Mouse (Mus musculus) stomach, postnatal 0 days (tissue): ENCODE results near the gene Atpaf1. TPM values are rescaled to one million over a fixed set of nuclear protein-coding genes. Genes with fewer than 3 reads are reported as not detected.

Experiments
- ATAC-seq: fragments of 200-750 bp; cut with Nextera tagmentation; 2 replicates; pipeline ENCODE4 v1.8.0; 2017; ENCODE audit not compliant: low FRiP score, low TSS enrichment
- DNase-seq: peaks from one replicate; pipeline ENCODE4 v3.0.0-alpha.2; 2016; ENCODE audit warnings: low spot score
- H3K27ac ChIP-seq: fragments of 300-500 bp; sonication (generic); replicated peaks from 2 replicates; pipeline ENCODE4 v1.5.1; 2014; ENCODE audit warnings: mild to moderate bottlenecking, control low read depth
- H3K27me3 ChIP-seq: fragments of 300-500 bp; sonication (generic); 2 replicates; pipeline ENCODE4 v1.6.1; 2014; ENCODE audit warnings: low read length; ENCODE audit not compliant: control insufficient read depth, insufficient read depth
- H3K36me3 ChIP-seq: fragments of 300-500 bp; sonication (generic); 2 replicates; pipeline ENCODE4 v1.6.1; 2014; ENCODE audit warnings: low read length, mixed read lengths; ENCODE audit not compliant: control insufficient read depth, insufficient read depth
- H3K4me1 ChIP-seq: fragments of 300-500 bp; sonication (generic); replicated peaks from 2 replicates; pipeline ENCODE4 v1.6.1; 2014; ENCODE audit warnings: antibody characterized with exemption; ENCODE audit not compliant: control insufficient read depth, insufficient read depth
- H3K4me2 ChIP-seq: fragments of 300-500 bp; sonication (generic); replicated peaks from 2 replicates; pipeline ENCODE4 v1.6.1; 2014; ENCODE audit warnings: low read depth, mild to moderate bottlenecking, control low read depth, moderate library complexity
- H3K4me3 ChIP-seq: fragments of 300-500 bp; sonication (generic); 2 replicates; pipeline ENCODE4 v1.5.1; 2014; ENCODE audit warnings: low read depth, low read length, control low read depth
- H3K9ac ChIP-seq: fragments of 300-500 bp; sonication (generic); 2 replicates; pipeline ENCODE4 v1.6.1; 2014; ENCODE audit warnings: mild to moderate bottlenecking, low read length, control low read depth, mixed read lengths
- H3K9me3 ChIP-seq: fragments of 300-500 bp; sonication (generic); 2 replicates; pipeline ENCODE4 v1.6.1; 2016; ENCODE audit warnings: low read length; ENCODE audit not compliant: control insufficient read depth
- CTCF ChIP-seq: IDR thresholded peaks from 2 replicates; pipeline ENCODE4 v1.5.1; 2016; ENCODE audit warnings: antibody characterized with exemption, low read depth, mild to moderate bottlenecking, moderate library complexity
- EP300 ChIP-seq: optimal IDR thresholded peaks from 2 replicates; pipeline ENCODE3; 2016; ENCODE audit warnings: antibody characterized with exemption
- WGBS: fragments of 180-500 bp; shearing (Covaris S2); extraction: QIAGEN DNeasy Blood & Tissue Kit; methylation state at CpG from one replicate; pipeline ENCODE4 v1.1.7; 2014; 5-methylcytosine and 5-hydroxymethylcytosine counted together
- polyA plus RNA-seq: library from polyadenylated mRNA; unstranded; fragments of >200 nt; fragmentation: Nextera tagmentation; extraction: Ambion mirVana; gene quantifications from 2 replicates; pipeline ENCODE4 v1.2.1, GENCODE M21; 2015

The Atpaf1 gene
- polyA plus RNA-seq, 1 experiment from 2014 or later = 30.6 TPM

DNA sequence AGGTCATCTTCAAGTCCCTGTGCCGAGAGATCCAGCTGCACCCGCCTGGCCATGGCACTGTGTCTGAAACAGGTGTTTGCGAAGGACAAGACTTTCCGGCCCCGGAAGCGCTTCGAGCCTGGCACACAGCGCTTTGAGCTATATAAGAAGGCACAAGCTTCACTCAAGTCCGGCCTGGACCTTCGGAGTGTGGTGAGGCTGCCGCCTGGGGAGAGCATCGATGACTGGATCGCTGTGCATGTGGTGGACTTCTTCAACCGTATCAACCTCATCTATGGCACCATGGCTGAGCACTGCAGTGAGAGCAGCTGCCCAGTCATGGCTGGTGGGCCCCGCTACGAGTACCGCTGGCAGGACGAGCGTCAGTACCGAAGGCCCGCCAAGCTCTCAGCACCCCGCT, 46.6 kb downstream of the Atpaf1 start:
- ATAC-seq (no peak), DNase-seq (no peak)
- H3K36me3 ChIP-seq = peaks cover 16% of the 10 kb centered on the region
- H3K27me3 ChIP-seq = no peaks in the 10 kb centered on the region
- H3K9ac ChIP-seq = no peak overlapping the region
- no peaks in the 10 kb centered on the region for H3K9me3 ChIP-seq
- peaks cover 4% of the 10 kb centered on the region; the same call in 1 of the 2 replicates for H3K4me1 ChIP-seq
- no peak overlapping the region for H3K4me3 ChIP-seq
- H3K4me2 ChIP-seq = no peak overlapping the region
- WGBS = 97% methylated on average over 22 of the region's 22 CpGs
- TF ChIP-seq EP300 = no peak
- TF ChIP-seq CTCF = no peak
- no peak overlapping the region for H3K27ac ChIP-seq

DNA sequence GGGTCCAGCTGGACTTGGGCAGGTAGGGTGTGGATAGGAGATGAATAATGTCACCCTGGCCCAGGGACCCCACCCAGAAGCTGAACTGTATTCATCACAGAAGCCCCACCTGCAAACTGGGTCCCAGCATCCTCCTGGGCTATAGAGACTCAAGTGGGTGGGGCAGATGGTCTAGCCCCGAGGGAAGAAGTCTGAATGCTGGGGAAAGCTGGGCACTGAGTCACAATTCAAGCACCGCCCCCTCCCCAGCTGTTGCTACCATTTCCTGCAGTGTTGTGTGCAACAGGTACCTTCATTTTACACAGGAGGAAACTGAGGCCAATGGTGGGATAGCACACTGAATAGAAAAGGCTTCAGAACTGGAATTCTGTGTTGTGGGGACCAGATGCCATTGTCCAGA, 47.4 kb downstream of the Atpaf1 start:
- H3K27ac ChIP-seq = no peak overlapping the region
- H3K36me3 ChIP-seq = peaks cover 16% of the 10 kb centered on the region
- ATAC-seq (no peak), DNase-seq (no peak)
- no peak overlapping the region for H3K4me3 ChIP-seq
- no peaks in the 10 kb centered on the region for H3K9me3 ChIP-seq
- H3K27me3 ChIP-seq = no peaks in the 10 kb centered on the region
- WGBS = 52% methylated on average over 2 of the region's 2 CpGs
- H3K4me1 ChIP-seq = peaks cover 4% of the 10 kb centered on the region; the same call in 1 of the 2 replicates
- no peak overlapping the region for H3K9ac ChIP-seq
- no peak overlapping the region for H3K4me2 ChIP-seq
- TF ChIP-seq EP300 (no peak), CTCF (no peak)

DNA sequence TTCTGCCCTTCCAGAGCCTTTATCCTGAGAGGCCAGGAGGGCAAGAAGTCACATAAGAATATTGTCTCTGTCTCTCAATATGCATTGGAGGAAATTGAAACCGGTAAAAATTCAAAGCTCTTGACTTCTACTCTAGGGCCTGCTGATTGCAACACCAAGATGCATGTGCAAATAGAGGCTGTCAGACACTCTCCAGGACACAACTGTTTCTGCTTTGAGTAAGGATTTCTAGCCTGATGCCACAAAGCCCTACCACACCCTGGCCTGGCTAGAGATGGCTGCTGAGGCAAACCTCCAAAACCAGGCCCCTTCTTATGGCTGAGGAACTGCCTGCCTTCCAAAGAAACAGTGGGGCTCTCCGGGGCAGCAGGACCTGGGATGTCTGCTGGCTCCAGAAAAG, 51.0 kb downstream of the Atpaf1 start:
- H3K27ac ChIP-seq = no peak overlapping the region
- DNase-seq = no peak
- no peak overlapping the region for H3K4me2 ChIP-seq
- H3K9me3 ChIP-seq = no peaks in the 10 kb centered on the region
- H3K4me1 ChIP-seq = no peaks in the 10 kb centered on the region
- no peaks in the 10 kb centered on the region for H3K27me3 ChIP-seq
- H3K9ac ChIP-seq = no peak overlapping the region
- ATAC-seq = no peak
- TF ChIP-seq CTCF (no peak), EP300 (no peak)
- H3K4me3 ChIP-seq = no peak overlapping the region
- peaks cover 16% of the 10 kb centered on the region for H3K36me3 ChIP-seq
- WGBS = 74% methylated on average over 2 of the region's 2 CpGs

DNA sequence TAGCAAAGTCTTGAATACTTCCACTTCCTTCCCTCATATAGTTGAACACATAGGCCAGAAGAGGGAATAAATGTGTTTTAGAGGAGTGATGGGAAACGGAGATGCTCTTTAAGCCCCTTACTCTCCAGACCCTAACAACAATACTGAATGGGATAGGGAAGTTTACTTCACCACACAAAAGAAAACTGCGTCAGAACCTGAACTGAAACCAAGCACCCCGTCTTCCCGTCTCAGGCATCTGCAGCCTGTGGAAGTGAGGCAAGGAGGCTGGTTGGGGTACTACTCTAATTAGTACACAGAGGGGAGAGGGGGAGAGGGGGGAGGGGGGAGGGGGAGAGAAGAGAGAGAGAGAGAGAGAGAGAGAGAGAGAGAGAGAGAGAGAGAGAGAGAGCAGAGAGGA, 53.6 kb downstream of the Atpaf1 start:
- no peak overlapping the region for H3K27ac ChIP-seq
- no peaks in the 10 kb centered on the region for H3K9me3 ChIP-seq
- DNase-seq (no peak), ATAC-seq (no peak)
- H3K9ac ChIP-seq = no peak overlapping the region
- TF ChIP-seq EP300 = no peak
- TF ChIP-seq CTCF = no peak
- H3K4me1 ChIP-seq = no peaks in the 10 kb centered on the region
- H3K4me2 ChIP-seq = peak overlapping the region; percentile 82
- H3K27me3 ChIP-seq = no peaks in the 10 kb centered on the region
- 66% methylated on average over 4 of the region's 4 CpGs for WGBS
- peaks cover 5% of the 10 kb centered on the region for H3K36me3 ChIP-seq
- H3K4me3 ChIP-seq = no peak overlapping the region

DNA sequence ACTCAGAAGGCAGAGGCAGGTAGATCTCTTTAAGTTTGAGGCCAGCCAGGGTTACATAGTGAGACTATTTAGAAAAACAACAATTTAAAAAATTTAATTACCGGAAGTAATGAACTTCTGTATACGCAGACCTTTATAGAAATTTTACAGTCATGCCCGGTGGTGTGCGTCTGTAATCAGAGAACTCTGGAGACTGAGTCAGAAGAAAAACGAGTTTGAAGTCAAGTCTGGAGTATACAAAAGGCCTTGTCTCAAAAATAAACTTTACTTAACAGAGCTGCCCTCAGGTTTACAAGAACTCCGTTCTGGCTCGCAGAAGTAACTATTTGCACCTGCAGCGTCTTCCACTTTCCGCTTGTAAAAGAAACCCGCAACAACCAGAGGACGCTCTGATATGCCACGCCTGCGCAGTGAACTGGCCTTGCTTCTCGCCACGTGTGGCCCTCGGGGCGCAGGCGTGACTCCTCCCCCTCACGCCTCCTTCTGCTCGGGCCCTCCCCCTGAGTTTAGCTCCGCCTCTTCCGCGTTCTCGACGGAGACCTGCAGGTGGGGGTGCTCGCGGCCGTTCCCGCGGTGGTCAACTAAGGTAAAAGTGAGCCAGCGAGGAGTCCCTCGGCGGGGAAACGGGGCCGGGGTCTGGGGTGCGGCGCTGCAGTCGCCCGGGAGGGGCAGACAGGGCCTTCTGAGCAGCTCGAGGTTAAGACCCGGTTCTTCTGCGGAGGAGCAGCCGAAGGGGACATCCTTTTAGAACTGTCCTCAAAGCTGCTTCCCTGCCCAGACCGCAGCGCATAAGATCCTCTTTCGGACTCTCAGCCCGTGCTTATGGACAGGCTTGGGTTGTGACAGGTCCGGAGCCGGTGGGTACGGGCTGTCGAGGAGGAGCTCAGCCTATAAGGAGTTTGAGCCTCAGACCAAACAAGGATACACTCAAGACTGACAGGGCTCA, 54.4 kb downstream of the Atpaf1 start, which contains the start of gene Mknk1:
Gene Mknk1 (plus strand): TSS at position 503 of the 946 bp plus-strand sequence.
- Histone ChIP-seq H3K27ac (peak within 1 kb of the TSS; percentile 77), H3K9me3 (no peaks in the 10 kb centered on the region), H3K36me3 (peaks cover under 1% of the 10 kb centered on the region), H3K27me3 (no peaks in the 10 kb centered on the region), H3K9ac (peak within 1 kb of the TSS; percentile 73), H3K4me2 (peak within 1 kb of the TSS; percentile 82), H3K4me1 (no peaks in the 10 kb centered on the region), H3K4me3 (peak within 1 kb of the TSS; percentile 74)
- TF ChIP-seq EP300 (no peak), CTCF (peak; percentile 42)
- ATAC-seq (peak; percentile 97), DNase-seq (peak; percentile 96)
- WGBS = 1% methylated on average over 51 of the region's 51 CpGs

DNA sequence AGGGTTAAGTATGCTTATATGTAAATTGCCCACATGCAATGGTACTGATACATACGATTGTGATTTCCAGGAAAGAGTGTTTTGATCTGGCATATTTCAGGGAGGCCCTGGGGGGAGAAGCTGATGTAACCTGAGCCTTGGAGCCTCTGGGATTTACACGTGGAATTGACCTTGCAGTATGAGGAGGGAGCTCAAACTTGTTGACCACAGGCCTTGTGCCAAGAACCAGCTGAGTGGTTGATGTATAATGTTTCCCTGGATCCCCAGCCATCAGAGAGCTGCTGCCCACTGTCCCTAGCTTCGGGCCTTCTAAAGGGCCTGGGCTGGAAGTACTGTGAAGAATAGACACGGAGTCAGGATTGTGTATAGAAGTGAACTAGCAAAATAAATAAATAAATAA, 55.3 kb downstream of the Atpaf1 start:
- Histone ChIP-seq H3K4me3 (peak overlapping the region; percentile 74), H3K27ac (no peak overlapping the region), H3K36me3 (no peaks in the 10 kb centered on the region), H3K4me1 (no peaks in the 10 kb centered on the region), H3K9ac (no peak overlapping the region), H3K9me3 (no peaks in the 10 kb centered on the region), H3K27me3 (no peaks in the 10 kb centered on the region), H3K4me2 (peak overlapping the region; percentile 82)
- WGBS = 42% methylated on average over 4 of the region's 4 CpGs
- no peak for ATAC-seq
- TF ChIP-seq CTCF (no peak), EP300 (no peak)
- peak; percentile 33 for DNase-seq
